Mouse (Mus musculus) forebrain, embryonic 14.5 days (tissue): ENCODE results near the gene Dll4. TPM values are rescaled to one million over a fixed set of nuclear protein-coding genes. Genes with fewer than 3 reads are reported as not detected.

Experiments
- ATAC-seq: fragments of 200-750 bp; cut with Nextera tagmentation; 2 replicates; pipeline ENCODE4 v1.8.0; 2017; ENCODE audit warnings: mild to moderate bottlenecking, moderate library complexity
- DNase-seq: peaks from one replicate; pipeline ENCODE4 v3.0.0-alpha.2; 2015; ENCODE audit warnings: low spot score
- H3K27ac ChIP-seq: fragments of 300-500 bp; sonication (generic); 2 replicates; pipeline ENCODE4 v1.5.1; 2014; ENCODE audit warnings: low read depth, mild to moderate bottlenecking, control low read depth, low read length, moderate library complexity
- H3K27me3 ChIP-seq: fragments of 300-500 bp; sonication (generic); replicated peaks from 2 replicates; pipeline ENCODE4 v1.6.1; 2014; ENCODE audit warnings: low read length, control low read depth, mixed read lengths; ENCODE audit not compliant: control insufficient read depth, insufficient read depth
- H3K36me3 ChIP-seq: fragments of 300-500 bp; sonication (generic); 2 replicates; pipeline ENCODE4 v1.6.1; 2014; ENCODE audit warnings: low read length, control low read depth; ENCODE audit not compliant: control insufficient read depth, insufficient read depth
- H3K4me1 ChIP-seq: fragments of 300-500 bp; sonication (generic); 2 replicates; pipeline ENCODE4 v1.6.1; 2014; ENCODE audit warnings: antibody characterized with exemption, low read length, control low read depth; ENCODE audit not compliant: control insufficient read depth, insufficient read depth
- H3K4me2 ChIP-seq: fragments of 300-500 bp; sonication (generic); 2 replicates; pipeline ENCODE4 v1.6.1; 2014; ENCODE audit warnings: mild to moderate bottlenecking, control low read depth, low read length
- H3K4me3 ChIP-seq: fragments of 300-500 bp; sonication (generic); 2 replicates; pipeline ENCODE4 v1.5.1; 2014; ENCODE audit warnings: low read depth, low read length, control low read depth
- H3K9ac ChIP-seq: fragments of 300-500 bp; sonication (generic); 2 replicates; pipeline ENCODE4 v1.6.1; 2014; ENCODE audit warnings: mild to moderate bottlenecking, low read length, control low read depth, moderate library complexity
- H3K9me3 ChIP-seq: fragments of 300-500 bp; sonication (generic); replicated peaks from 2 replicates; pipeline ENCODE4 v1.6.1; 2016; ENCODE audit warnings: low read length, control low read depth, mixed read lengths; ENCODE audit not compliant: control insufficient read depth
- WGBS: fragments of 180-500 bp; shearing (Covaris S2); extraction: QIAGEN DNeasy Blood & Tissue Kit; methylation state at CpG from one replicate; pipeline ENCODE4 v1.1.7; 2014; 5-methylcytosine and 5-hydroxymethylcytosine counted together
- polyA plus RNA-seq: library from polyadenylated mRNA; unstranded; fragments of >200 nt; fragmentation: Nextera tagmentation; extraction: Ambion mirVana; gene quantifications from 2 replicates; pipeline ENCODE4 v1.2.1, GENCODE M21; 2014

The Dll4 gene
- polyA plus RNA-seq, 1 experiment from 2014 or later, result 2.9 TPM

GRCm38 (mm10) chr2:119356310-119356709 lies 30.7 kb downstream of the Dll4 start:
- H3K4me1 ChIP-seq, result no peaks in the 10 kb centered on the region
- ATAC-seq (no peak), DNase-seq (no peak)
- no peaks in the 10 kb centered on the region for H3K36me3 ChIP-seq
- no peak overlapping the region for H3K27ac ChIP-seq
- H3K4me3 ChIP-seq, result no peak overlapping the region
- peaks cover 3% of the 10 kb centered on the region; the same call in 1 of the 2 replicates for H3K9me3 ChIP-seq
- H3K9ac ChIP-seq, result no peak overlapping the region
- no peaks in the 10 kb centered on the region for H3K27me3 ChIP-seq
- no peak overlapping the region for H3K4me2 ChIP-seq

- WGBS, result 92% methylated on average over 5 of the region's 5 CpGs
- DNase-seq (no peak), ATAC-seq (no peak)
- Histone ChIP-seq H3K9me3 (peaks cover 8% of the 10 kb centered on the region; the same call in 1 of the 2 replicates), H3K4me3 (no peak overlapping the region), H3K36me3 (no peaks in the 10 kb centered on the region), H3K4me2 (no peak overlapping the region), H3K4me1 (no peaks in the 10 kb centered on the region), H3K9ac (no peak overlapping the region), H3K27ac (no peak overlapping the region), H3K27me3 (no peaks in the 10 kb centered on the region)
Measured at GRCm38 (mm10) chr2:119356805-119357204, 31.2 kb downstream of the Dll4 start.

GRCm38 (mm10) chr2:119358249-119358648 lies 32.7 kb downstream of the Dll4 start:
- Histone ChIP-seq H3K4me1 (no peaks in the 10 kb centered on the region), H3K27ac (no peak overlapping the region), H3K9me3 (peaks cover 8% of the 10 kb centered on the region; the same call in 1 of the 2 replicates), H3K9ac (no peak overlapping the region), H3K4me2 (no peak overlapping the region), H3K27me3 (no peaks in the 10 kb centered on the region), H3K4me3 (no peak overlapping the region), H3K36me3 (no peaks in the 10 kb centered on the region)
- WGBS, result 91% methylated on average over 6 of the region's 6 CpGs
- DNase-seq, result no peak
- ATAC-seq, result no peak

GRCm38 (mm10) chr2:119359721-119360291 lies 34.2 kb downstream of the Dll4 start:
- Histone ChIP-seq H3K36me3 (no peaks in the 10 kb centered on the region), H3K4me3 (no peak overlapping the region), H3K9me3 (peaks cover 8% of the 10 kb centered on the region; the same call in 1 of the 2 replicates), H3K4me1 (no peaks in the 10 kb centered on the region), H3K9ac (no peak overlapping the region), H3K4me2 (no peak overlapping the region), H3K27ac (no peak overlapping the region), H3K27me3 (no peaks in the 10 kb centered on the region)
- no peak for DNase-seq
- 94% methylated on average over 2 of the region's 2 CpGs for WGBS
- no peak for ATAC-seq

- no peaks in the 10 kb centered on the region for H3K27me3 ChIP-seq
- H3K36me3 ChIP-seq, result peaks cover 2% of the 10 kb centered on the region; the same call in 1 of the 2 replicates
- H3K9ac ChIP-seq, result no peak overlapping the region
- H3K4me3 ChIP-seq, result no peak overlapping the region
- DNase-seq (no peak), ATAC-seq (no peak)
- H3K4me1 ChIP-seq, result no peaks in the 10 kb centered on the region
- no peak overlapping the region for H3K27ac ChIP-seq
- no peak overlapping the region for H3K4me2 ChIP-seq
- 94% methylated on average over 3 of the region's 3 CpGs for WGBS
- peaks cover 8% of the 10 kb centered on the region; the same call in 1 of the 2 replicates for H3K9me3 ChIP-seq
Measured at GRCm38 (mm10) chr2:119364969-119365368, 39.4 kb downstream of the Dll4 start.

- H3K9me3 ChIP-seq, result no peaks in the 10 kb centered on the region
- no peak for ATAC-seq
- no peaks in the 10 kb centered on the region for H3K27me3 ChIP-seq
- H3K4me3 ChIP-seq, result no peak overlapping the region
- no peaks in the 10 kb centered on the region for H3K4me1 ChIP-seq
- no peak overlapping the region for H3K4me2 ChIP-seq
- no peak overlapping the region for H3K27ac ChIP-seq
- H3K9ac ChIP-seq, result no peak overlapping the region
- peaks cover 24% of the 10 kb centered on the region for H3K36me3 ChIP-seq
- no peak for DNase-seq
- WGBS, result 72% methylated on average over 3 of the region's 3 CpGs
Measured at GRCm38 (mm10) chr2:119367346-119367745, 41.8 kb downstream of the Dll4 start.

- ATAC-seq (no peak), DNase-seq (no peak)
- H3K4me1 ChIP-seq, result no peaks in the 10 kb centered on the region
- H3K9ac ChIP-seq, result no peak overlapping the region
- no peaks in the 10 kb centered on the region for H3K27me3 ChIP-seq
- no peak overlapping the region for H3K4me3 ChIP-seq
- H3K36me3 ChIP-seq, result peaks cover 50% of the 10 kb centered on the region
- no peak overlapping the region for H3K4me2 ChIP-seq
- no peaks in the 10 kb centered on the region for H3K9me3 ChIP-seq
- 95% methylated on average over 10 of the region's 10 CpGs for WGBS
- no peak overlapping the region for H3K27ac ChIP-seq
Measured at GRCm38 (mm10) chr2:119370116-119370515, 44.5 kb downstream of the Dll4 start.

- H3K9me3 ChIP-seq, result no peaks in the 10 kb centered on the region
- H3K4me1 ChIP-seq, result no peaks in the 10 kb centered on the region
- H3K4me2 ChIP-seq, result no peak overlapping the region
- no peak overlapping the region for H3K9ac ChIP-seq
- ATAC-seq (no peak), DNase-seq (no peak)
- H3K27me3 ChIP-seq, result no peaks in the 10 kb centered on the region
- H3K27ac ChIP-seq, result no peak overlapping the region
- H3K36me3 ChIP-seq, result peaks cover 89% of the 10 kb centered on the region
- WGBS, result 89% methylated on average over 9 of the region's 9 CpGs
- H3K4me3 ChIP-seq, result no peak overlapping the region
Measured at GRCm38 (mm10) chr2:119377286-119377685, 51.7 kb downstream of the Dll4 start.

GRCm38 (mm10) chr2:119377826-119378225 lies 52.2 kb downstream of the Dll4 start:
- Histone ChIP-seq H3K36me3 (peaks cover 88% of the 10 kb centered on the region), H3K9ac (no peak overlapping the region), H3K27me3 (no peaks in the 10 kb centered on the region), H3K4me3 (no peak overlapping the region), H3K4me2 (no peak overlapping the region), H3K9me3 (no peaks in the 10 kb centered on the region), H3K27ac (no peak overlapping the region), H3K4me1 (no peaks in the 10 kb centered on the region)
- DNase-seq (no peak), ATAC-seq (no peak)
- WGBS, result 50% methylated on average over 3 of the region's 3 CpGs
